Mouse (Mus musculus) forebrain, embryonic 13.5 days (tissue): ENCODE measurements at regions not wholly inside any gene's neighbourhood (a gene's known extent, or its start where the extent isn't known, plus 50 kb on each side); places are given as distances from the start of the nearest gene placed in this dataset.

Experiments
- ATAC-seq: fragments of 200-750 bp; cut with Nextera tagmentation; 2 replicates; pipeline ENCODE4 v1.8.0; 2017
- H3K27ac ChIP-seq: fragments of 300-500 bp; sonication (generic); 2 replicates; pipeline ENCODE4 v1.5.1; 2015; ENCODE audit warnings: inconsistent platforms, mild to moderate bottlenecking, moderate library complexity
- H3K27me3 ChIP-seq: fragments of 300-500 bp; sonication (generic); 2 replicates; pipeline ENCODE4 v1.6.1; 2015; ENCODE audit warnings: mild to moderate bottlenecking, inconsistent platforms
- H3K36me3 ChIP-seq: fragments of 300-500 bp; sonication (generic); 2 replicates; pipeline ENCODE4 v1.6.1; 2015; ENCODE audit warnings: mild to moderate bottlenecking, inconsistent platforms; ENCODE audit not compliant: poor library complexity, severe bottlenecking
- H3K4me1 ChIP-seq: fragments of 300-500 bp; sonication (generic); 2 replicates; pipeline ENCODE4 v1.6.1; 2015; ENCODE audit warnings: inconsistent platforms
- H3K4me2 ChIP-seq: fragments of 300-500 bp; sonication (generic); 2 replicates; pipeline ENCODE4 v1.6.1; 2015; ENCODE audit warnings: inconsistent platforms, mild to moderate bottlenecking, moderate library complexity
- H3K4me3 ChIP-seq: fragments of 300-500 bp; sonication (generic); 2 replicates; pipeline ENCODE4 v1.5.1; 2015; ENCODE audit warnings: mild to moderate bottlenecking, inconsistent platforms
- H3K9ac ChIP-seq: fragments of 300-500 bp; sonication (generic); 2 replicates; pipeline ENCODE4 v1.6.1; 2015; ENCODE audit warnings: mild to moderate bottlenecking, inconsistent platforms
- H3K9me3 ChIP-seq: fragments of 300-500 bp; sonication (generic); replicated peaks from 2 replicates; pipeline ENCODE4 v1.6.1; 2016; ENCODE audit warnings: inconsistent platforms
- WGBS: fragments of 180-500 bp; shearing (Covaris S2); methylation state at CpG from one replicate; pipeline ENCODE4 v1.1.7; 2015; 5-methylcytosine and 5-hydroxymethylcytosine counted together

GRCm38 (mm10) chr12:48729851-48730250, 652.6 kb upstream of the Foxg1 start:
- Histone ChIP-seq H3K9me3 (no peaks in the 10 kb centered on the region), H3K27ac (no peak overlapping the region)
- ATAC-seq: no peak

DNA sequence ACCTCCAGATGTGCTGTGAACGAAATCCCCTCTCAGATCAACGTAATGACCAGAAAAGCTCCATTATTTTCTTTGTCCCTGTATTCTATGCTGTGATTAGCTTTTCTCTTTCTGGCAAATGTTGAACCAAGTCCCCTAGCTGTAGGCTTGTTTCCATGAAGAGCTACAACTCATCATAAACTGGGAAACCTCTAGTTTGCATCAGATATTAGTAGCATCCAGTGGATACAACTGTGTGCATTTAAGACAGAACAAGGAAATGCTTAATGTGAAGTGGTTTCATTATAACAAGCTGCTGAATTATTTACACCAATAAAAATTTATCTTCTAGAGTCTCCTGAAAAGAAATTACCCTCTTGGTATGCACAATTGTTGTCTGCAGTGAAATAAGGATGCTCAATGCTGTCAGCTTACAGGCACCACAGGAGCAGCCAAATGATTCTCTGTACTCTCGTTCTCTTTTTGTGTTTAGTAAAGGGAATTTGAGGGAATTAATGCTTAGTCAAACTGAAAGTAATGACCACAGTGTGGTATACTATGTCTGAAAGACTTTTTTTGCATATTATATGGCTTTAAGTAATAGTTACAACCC, 623.6 kb upstream of the Foxg1 start:
- H3K36me3 ChIP-seq: no peaks in the 10 kb centered on the region
- no peak for ATAC-seq
- no peaks in the 10 kb centered on the region for H3K4me1 ChIP-seq
- no peak overlapping the region for H3K27ac ChIP-seq
- no peak overlapping the region for H3K4me2 ChIP-seq
- H3K4me3 ChIP-seq: no peak overlapping the region
- WGBS: 61% methylated on average over 3 of the region's 3 CpGs
- no peaks in the 10 kb centered on the region for H3K9me3 ChIP-seq
- H3K27me3 ChIP-seq: no peaks in the 10 kb centered on the region
- no peak overlapping the region for H3K9ac ChIP-seq

More at GRCm38 (mm10) chr12:48729851-48730250, 652.6 kb upstream of the Foxg1 start:
- H3K4me3 ChIP-seq: no peak overlapping the region
- no peaks in the 10 kb centered on the region for H3K27me3 ChIP-seq
- no peak overlapping the region for H3K9ac ChIP-seq
- H3K4me1 ChIP-seq: no peaks in the 10 kb centered on the region
- WGBS: 75% methylated on average over 4 of the region's 4 CpGs
- H3K36me3 ChIP-seq: no peaks in the 10 kb centered on the region
- no peak overlapping the region for H3K4me2 ChIP-seq
